Mouse (Mus musculus) Patski (cell line): ENCODE results near the gene Brwd3. TPM values are rescaled to one million over a fixed set of nuclear protein-coding genes. Genes with fewer than 3 reads are reported as not detected.

Experiments
- ATAC-seq: fragments of 100-300 bp; one replicate; pipeline ENCODE4 v1.8.0; 2021
- CTCF ChIA-PET: fragments of 350-600 bp; sonication (Branson Sonifier 250); formaldehyde crosslinking; loops from one replicate; lab custom pipeline; 2022; ENCODE audit warnings: inconsistent platforms; lab: Charles Lee
- POLR2A ChIA-PET: fragments of 350-600 bp; sonication (Branson Sonifier 250); formaldehyde crosslinking; loops from one replicate; lab custom pipeline; 2022; ENCODE audit warnings: antibody characterized with exemption, inconsistent platforms; lab: Charles Lee
- DNase-seq: peaks from one replicate; pipeline ENCODE4 v3.0.0-alpha.2; 2011; ENCODE audit warnings: low read depth, low spot score
- H3K27me3 ChIP-seq: fragments of 371-371 bp; one replicate; pipeline ENCODE4 v1.5.1; 2021
- CTCF ChIP-seq: fragments of 100-300 bp; IDR thresholded peaks from one replicate; pipeline ENCODE4 v1.5.1; 2021
- in situ Hi-C: fragments of 300-500 bp; cut with MboI; formaldehyde crosslinking; loops from 3 replicates; pipeline ENCODE4 v1.11.1; 2018; ENCODE audit warnings: low pct_unique_long_range_greater_than_20kb, mixed read lengths
- polyA plus RNA-seq: library from polyadenylated mRNA; unstranded; gene quantifications from one replicate; pipeline ENCODE4 v1.2.3, GENCODE M21; 2021

Brwd3 gene
- polyA plus RNA-seq, 1 experiment from 2014 or later: 5.7 TPM

GRCm38 (mm10) chrX:108797268-108797667, 36.9 kb downstream of the Brwd3 start:
- ChIA-PET CTCF (interaction anchor here (1.7 kb wide), 1 partner anchor 19 kb away, joined by 4 read pairs; no protein-coding TSS in a partner anchor), POLR2A (no interaction called here)
- no peak for ATAC-seq
- H3K27me3 ChIP-seq: peaks cover 52% of the 10 kb centered on the region
- TF ChIP-seq CTCF: no peak
- DNase-seq: no peak
- in situ Hi-C loops: no loop called here

- DNase-seq (no peak), ATAC-seq (no peak)
- CTCF ChIA-PET: no interaction called here
- POLR2A ChIA-PET: no interaction called here
- no peak for TF ChIP-seq CTCF
- in situ Hi-C loops: no loop called here
- H3K27me3 ChIP-seq: peaks cover 15% of the 10 kb centered on the region
These were observed 50.4 kb downstream of the Brwd3 start for GRCm38 (mm10) chrX:108783724-108784123.

- in situ Hi-C loops: no loop called here
- ATAC-seq (peak; percentile 91), DNase-seq (peak; percentile 7)
- TF ChIP-seq CTCF: no peak
- peaks cover 40% of the 10 kb centered on the region for H3K27me3 ChIP-seq
- POLR2A ChIA-PET: no interaction called here
- CTCF ChIA-PET: interaction anchor here (1.7 kb wide), 1 partner anchor 10 kb away, joined by 5 read pairs; no protein-coding TSS in a partner anchor
These were observed 102.4 kb downstream of the Brwd3 start for GRCm38 (mm10) chrX:108731755-108732154.

GRCm38 (mm10) chrX:108729564-108729963, 104.6 kb downstream of the Brwd3 start:
- CTCF ChIA-PET: interaction anchor here (0.7 kb wide), 1 partner anchor 34 kb away, joined by 3 read pairs; no protein-coding TSS in a partner anchor
- ATAC-seq: no peak
- POLR2A ChIA-PET: no interaction called here
- TF ChIP-seq CTCF: no peak
- in situ Hi-C loops: no loop called here
- peaks cover 31% of the 10 kb centered on the region for H3K27me3 ChIP-seq
- DNase-seq: no peak

GRCm38 (mm10) chrX:108729068-108729467, 105.1 kb downstream of the Brwd3 start:
- peaks cover 35% of the 10 kb centered on the region for H3K27me3 ChIP-seq
- ChIA-PET CTCF (no interaction called here), POLR2A (no interaction called here)
- DNase-seq (no peak), ATAC-seq (no peak)
- in situ Hi-C loops: no loop called here
- TF ChIP-seq CTCF: no peak

- ATAC-seq (no peak), DNase-seq (no peak)
- TF ChIP-seq CTCF: no peak
- in situ Hi-C loops: no loop called here
- peaks cover 35% of the 10 kb centered on the region for H3K27me3 ChIP-seq
- POLR2A ChIA-PET: no interaction called here
- CTCF ChIA-PET: no interaction called here
These were observed 105.8 kb downstream of the Brwd3 start for GRCm38 (mm10) chrX:108728334-108728733.

- in situ Hi-C loops: no loop called here
- ChIA-PET POLR2A (no interaction called here), CTCF (interaction anchor here (1.5 kb wide), 1 partner anchor 15 kb away, joined by 4 read pairs; no protein-coding TSS in a partner anchor)
- H3K27me3 ChIP-seq: peaks cover 20% of the 10 kb centered on the region
- peak; percentile 19 for TF ChIP-seq CTCF
- DNase-seq: no peak
- ATAC-seq: no peak
These were observed 109.9 kb downstream of the Brwd3 start for GRCm38 (mm10) chrX:108724241-108724640.

- CTCF ChIA-PET: no interaction called here
These were observed 111.7 kb downstream of the Brwd3 start for GRCm38 (mm10) chrX:108722447-108722846.

GRCm38 (mm10) chrX:108704312-108704711, 129.9 kb downstream of the Brwd3 start:
- ChIA-PET CTCF (no interaction called here), POLR2A (no interaction called here)
- DNase-seq (no peak), ATAC-seq (peak; percentile 26)
- in situ Hi-C loops: no loop called here
- peaks cover 30% of the 10 kb centered on the region for H3K27me3 ChIP-seq
- no peak for TF ChIP-seq CTCF

More at GRCm38 (mm10) chrX:108722447-108722846, 111.7 kb downstream of the Brwd3 start:
- ATAC-seq (no peak), DNase-seq (no peak)
- peaks cover 13% of the 10 kb centered on the region for H3K27me3 ChIP-seq
- in situ Hi-C loops: no loop called here
- no peak for TF ChIP-seq CTCF
- POLR2A ChIA-PET: no interaction called here

Other genes with a start within 250 kb of the Brwd3 start
- gene Gm379, start 169.5 kb downstream of the Brwd3 start, polyA plus RNA-seq: not detected
- gene Hmgn5, start 179.0 kb upstream of the Brwd3 start, polyA plus RNA-seq: 27.2 TPM